Mouse (Mus musculus): Measurements from ENCODE around the gene Cilp. TPM values are rescaled to one million over a fixed set of nuclear protein-coding genes. Genes with fewer than 3 reads are reported as not detected.
"Not testable (repeated sequence)": the region's sequence is repeated elsewhere in the genome, so short reads cannot be mapped to it uniquely, and the experiment has no call there.

The Cilp gene
- not detected for polyA plus RNA-seq (2021)

DNA sequence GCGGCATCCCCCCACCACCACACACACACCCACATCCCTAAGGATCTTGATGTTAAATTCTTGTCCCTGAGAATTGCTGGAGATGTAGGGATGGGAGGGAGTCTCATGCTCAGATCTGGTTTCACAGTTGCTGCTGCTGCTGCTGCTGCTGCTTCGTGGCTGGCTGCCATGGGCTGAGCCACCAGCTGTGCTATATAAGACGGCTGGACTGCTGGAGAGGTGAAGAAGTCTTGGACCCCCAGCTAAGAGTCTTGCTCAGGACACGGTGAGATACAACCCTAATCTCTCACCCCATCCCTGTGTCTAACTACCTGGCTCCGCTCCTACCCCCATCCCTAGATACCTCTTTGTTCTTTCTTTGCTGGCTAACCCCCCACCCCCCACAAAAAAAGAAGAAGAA lies at the start of gene Cilp:
Gene Cilp, plus strand, starts transcription at position 222 of the 400 bp plus-strand sequence.
- in situ Hi-C loops (cut with MboI; ENCODE audit: low pct_unique_long_range_greater_than_20kb): no loop called here

DNA sequence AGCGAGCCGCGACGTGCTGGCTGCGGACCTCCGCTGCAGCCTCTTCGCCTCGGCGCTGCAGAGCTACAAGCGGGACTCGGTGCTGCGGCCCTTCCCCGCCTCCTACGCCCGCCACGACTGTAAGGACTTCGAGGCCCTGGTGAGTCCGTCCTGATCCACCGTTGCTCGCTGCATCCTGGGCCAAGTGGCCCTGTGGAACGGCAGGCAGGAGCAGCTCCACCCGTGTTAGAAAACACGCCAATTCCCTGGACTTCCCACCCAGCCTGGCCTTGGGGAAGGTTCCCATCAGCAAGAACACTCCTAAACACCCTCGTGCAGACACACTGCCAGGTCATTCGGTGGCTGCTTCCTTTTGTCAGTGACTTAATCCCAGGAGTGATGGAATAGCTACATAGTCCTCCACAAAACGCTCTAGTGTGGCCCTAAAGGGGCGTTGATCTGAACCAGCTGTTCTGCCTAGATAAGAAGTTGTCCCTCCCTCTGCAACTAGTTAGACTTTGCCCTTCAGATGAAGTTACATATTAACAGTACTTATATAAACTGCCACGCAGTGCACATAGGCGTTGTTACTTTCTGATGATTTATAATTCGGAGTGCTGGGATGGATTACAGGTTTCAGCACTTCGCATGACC lies 49.4 kb upstream of the Cilp start:
- TF ChIP-seq CTCF (IDR thresholded peaks at IDR 0.05): no peak
- POLR2A ChIA-PET: no interaction called here
- in situ Hi-C loops (cut with MboI; ENCODE audit: low pct_unique_long_range_greater_than_20kb): no loop called here
- no peak for ATAC-seq
- no peaks in the 10 kb centered on the region for H3K27me3 ChIP-seq
- CTCF ChIA-PET: interaction anchor here (0.8 to 2.2 kb wide), 4 partner anchors 11 to 19 kb away, joined by 3 to 10 read pairs (median 4); no protein-coding TSS in a partner anchor
- no peak for DNase-seq (ENCODE audit: low read depth, low spot score)

More for the DNA sequence above, at the start of gene Cilp:
- peaks cover under 1% of the 10 kb centered on the region for H3K27me3 ChIP-seq
- CTCF ChIA-PET: no interaction called here
- no peak for TF ChIP-seq CTCF (IDR thresholded peaks at IDR 0.05)
- no peak for ATAC-seq
- POLR2A ChIA-PET: no interaction called here
- no peak for DNase-seq (ENCODE audit: low read depth, low spot score)

DNA sequence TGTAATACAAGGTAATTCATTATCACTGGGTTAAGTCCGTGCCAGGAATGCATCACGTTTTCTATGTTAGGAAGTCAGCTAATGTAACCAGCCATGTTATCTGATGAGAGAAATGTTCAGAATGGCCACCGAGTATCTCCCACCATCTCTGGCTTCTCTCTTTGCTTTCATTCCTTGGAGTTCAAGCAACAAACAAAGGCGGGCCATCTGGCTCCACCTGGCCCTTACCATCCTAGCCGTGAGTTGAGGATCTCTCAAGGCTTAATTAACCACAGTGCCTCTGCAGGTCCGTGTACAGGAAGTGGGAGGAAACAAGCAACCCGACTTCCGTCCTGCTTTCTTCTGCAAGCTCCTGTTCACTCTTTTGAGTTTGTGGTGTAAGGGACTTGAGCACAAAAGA lies 48.0 kb upstream of the Cilp start:
- ChIA-PET POLR2A (no interaction called here), CTCF (no interaction called here)
- DNase-seq (ENCODE audit: low read depth, low spot score) (no peak), ATAC-seq (no peak)
- TF ChIP-seq CTCF (IDR thresholded peaks at IDR 0.05): no peak
- in situ Hi-C loops (cut with MboI; ENCODE audit: low pct_unique_long_range_greater_than_20kb): no loop called here
- H3K27me3 ChIP-seq: no peaks in the 10 kb centered on the region

DNA sequence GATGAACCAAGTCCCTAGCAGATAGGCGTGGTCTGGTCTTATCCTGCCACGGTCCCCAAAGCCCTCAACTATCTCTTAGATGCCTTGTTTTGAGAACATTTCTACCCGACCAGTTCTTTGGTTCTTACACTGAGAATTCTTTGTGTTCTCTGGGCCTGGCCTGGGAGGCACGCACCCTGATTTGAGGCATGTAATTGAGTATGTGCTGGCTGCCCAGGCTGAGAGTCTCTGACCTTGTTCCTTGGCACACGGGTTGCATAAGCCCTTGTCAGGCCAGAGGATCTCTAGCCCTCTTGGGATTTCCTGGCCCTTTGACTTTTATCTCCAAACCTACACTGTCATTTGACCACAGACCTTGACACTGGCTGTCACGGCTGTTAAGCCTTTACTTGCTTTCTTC lies 47.3 kb upstream of the Cilp start:
- in situ Hi-C loops (cut with MboI; ENCODE audit: low pct_unique_long_range_greater_than_20kb): no loop called here
- DNase-seq (ENCODE audit: low read depth, low spot score): no peak
- ChIA-PET CTCF (no interaction called here), POLR2A (no interaction called here)
- TF ChIP-seq CTCF (IDR thresholded peaks at IDR 0.05): no peak
- ATAC-seq: no peak
- no peaks in the 10 kb centered on the region for H3K27me3 ChIP-seq

DNA sequence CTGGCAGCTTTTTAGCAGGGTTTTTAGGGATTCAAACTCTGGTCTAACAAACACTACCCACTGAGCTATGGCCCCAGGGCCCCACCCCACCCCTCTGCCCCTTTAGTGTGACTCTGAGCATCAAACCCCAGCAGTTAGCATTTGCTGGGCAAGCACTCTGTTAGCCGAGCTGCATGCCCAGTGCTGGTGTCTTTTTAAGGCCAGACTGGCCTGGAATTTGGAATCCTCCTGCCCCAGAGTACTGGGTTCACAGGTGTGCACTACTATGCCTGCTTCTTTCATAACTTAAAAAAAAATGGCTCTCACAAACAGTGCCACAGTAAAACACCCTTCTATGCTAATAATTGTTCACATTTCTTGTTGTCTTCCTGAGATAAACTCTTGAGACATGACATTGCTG lies 46.1 kb upstream of the Cilp start:
- no peak for TF ChIP-seq CTCF (IDR thresholded peaks at IDR 0.05)
- ATAC-seq (no peak), DNase-seq (ENCODE audit: low read depth, low spot score) (no peak)
- H3K27me3 ChIP-seq: no peaks in the 10 kb centered on the region
- ChIA-PET POLR2A (no interaction called here), CTCF (no interaction called here)
- in situ Hi-C loops (cut with MboI; ENCODE audit: low pct_unique_long_range_greater_than_20kb): no loop called here

DNA sequence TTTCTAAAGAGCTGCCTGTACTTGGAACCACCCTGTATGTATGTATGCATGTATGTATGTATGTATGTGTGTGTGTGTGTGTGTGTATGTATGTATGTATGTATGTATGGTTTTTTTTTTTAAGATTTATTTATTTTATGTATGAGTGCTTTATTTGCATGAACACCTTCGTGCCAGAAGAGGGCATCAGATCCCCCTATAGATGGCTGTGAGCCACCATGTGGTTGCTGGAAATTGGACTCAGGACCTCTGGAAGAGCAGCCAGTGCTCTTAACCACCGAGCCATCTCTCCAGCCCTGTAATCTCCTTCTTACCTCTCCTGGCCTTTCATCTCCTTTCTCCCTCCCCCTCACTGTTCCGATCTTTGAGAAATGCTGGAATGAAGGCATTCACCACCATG lies 44.6 kb upstream of the Cilp start:
- DNase-seq (ENCODE audit: low read depth, low spot score); POLR2A ChIA-PET; CTCF ChIA-PET; ATAC-seq; H3K27me3 ChIP-seq: not testable (repeated sequence)
- peak; percentile 34 for TF ChIP-seq CTCF (IDR thresholded peaks at IDR 0.05)
- in situ Hi-C loops (cut with MboI; ENCODE audit: low pct_unique_long_range_greater_than_20kb): loop anchor here (10.0 kb wide), 1 partner anchor 204 kb away; the partner anchor contains the start of gene Slc51b

DNA sequence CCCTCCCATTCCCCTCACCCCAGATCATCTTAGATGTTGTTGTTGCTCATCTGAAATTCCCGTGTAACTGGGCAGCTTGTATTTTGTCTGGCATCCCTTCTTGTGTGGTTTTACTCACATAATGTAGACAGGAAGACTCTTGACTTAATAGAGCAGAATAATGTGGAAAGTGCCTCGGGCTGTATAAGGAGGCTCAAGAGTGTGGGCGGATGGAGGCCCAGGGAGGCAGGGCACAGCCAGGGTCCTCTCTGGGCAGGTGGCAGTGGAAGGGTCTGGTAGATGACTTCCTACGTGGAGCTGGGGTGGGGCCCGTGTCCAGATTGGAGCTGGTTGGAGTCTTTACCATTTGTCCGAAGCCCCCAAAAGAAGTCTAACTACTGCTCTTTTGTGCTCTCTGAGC lies 41.1 kb upstream of the Cilp start:
- in situ Hi-C loops (cut with MboI; ENCODE audit: low pct_unique_long_range_greater_than_20kb): loop anchor here (10.0 kb wide), 1 partner anchor 201 kb away; the partner anchor contains the start of gene Slc51b
- ATAC-seq (no peak), DNase-seq (ENCODE audit: low read depth, low spot score) (no peak)
- ChIA-PET POLR2A (no interaction called here), CTCF (interaction anchor here (1.2 kb wide), 1 partner anchor 69 kb away, joined by 3 read pairs; no protein-coding TSS in a partner anchor)
- no peaks in the 10 kb centered on the region for H3K27me3 ChIP-seq
- no peak for TF ChIP-seq CTCF (IDR thresholded peaks at IDR 0.05)

DNA sequence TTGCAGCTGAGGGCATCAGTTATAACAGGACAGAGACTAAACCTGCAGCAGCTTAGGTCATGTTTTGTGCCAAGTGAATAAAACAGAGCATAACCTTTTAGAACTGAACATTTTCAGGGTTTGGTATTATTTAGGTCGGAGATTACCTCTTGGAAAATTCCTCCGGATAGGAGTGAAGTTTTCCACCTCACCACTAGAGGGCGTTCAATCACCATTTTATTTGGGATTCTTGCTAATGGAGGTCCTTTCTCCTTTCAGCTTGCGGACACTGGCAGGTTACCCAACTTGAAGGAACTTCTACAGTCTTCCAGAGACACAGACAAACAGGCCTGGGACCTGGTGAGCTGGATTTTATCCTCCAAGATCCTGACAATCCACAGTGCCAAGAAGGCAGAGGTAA lies 39.2 kb upstream of the Cilp start:
- POLR2A ChIA-PET: no interaction called here
- ATAC-seq (no peak), DNase-seq (ENCODE audit: low read depth, low spot score) (no peak)
- in situ Hi-C loops (cut with MboI; ENCODE audit: low pct_unique_long_range_greater_than_20kb): loop anchor here (10.0 kb wide), 1 partner anchor 199 kb away; the partner anchor contains the start of gene Slc51b
- TF ChIP-seq CTCF (IDR thresholded peaks at IDR 0.05): peak; percentile 73
- CTCF ChIA-PET: interaction anchor here (0.7 to 2.8 kb wide), 5 partner anchors 10 to 91 kb away, joined by 3 to 19 read pairs (median 5); no protein-coding TSS in a partner anchor
- H3K27me3 ChIP-seq: no peaks in the 10 kb centered on the region

DNA sequence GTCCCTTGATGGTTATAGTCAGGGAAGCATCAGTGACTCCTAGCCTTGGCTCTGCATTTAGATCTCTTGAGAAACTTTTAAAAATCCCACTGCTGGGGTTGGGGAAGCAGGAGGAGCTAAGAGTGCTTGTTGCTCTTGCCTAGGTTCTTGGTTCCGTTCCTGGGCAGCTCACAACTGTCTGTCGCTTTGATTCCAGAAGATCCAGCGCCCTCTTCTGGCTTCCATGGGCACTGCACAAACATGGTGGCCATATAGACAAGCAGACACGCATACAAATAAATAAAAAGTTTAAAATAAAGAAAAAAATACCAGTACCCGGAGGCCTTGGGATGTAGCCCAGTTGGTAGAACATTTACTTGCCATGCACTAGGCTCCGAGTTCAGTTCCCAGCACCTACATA lies 34.7 kb upstream of the Cilp start:
- in situ Hi-C loops (cut with MboI; ENCODE audit: low pct_unique_long_range_greater_than_20kb): no loop called here
- ATAC-seq: no peak
- ChIA-PET POLR2A (no interaction called here), CTCF (interaction anchor here (2.3 kb wide), 1 partner anchor 33 kb away, joined by 7 read pairs; no protein-coding TSS in a partner anchor)
- no peak for TF ChIP-seq CTCF (IDR thresholded peaks at IDR 0.05)
- H3K27me3 ChIP-seq: no peaks in the 10 kb centered on the region
- DNase-seq (ENCODE audit: low read depth, low spot score): no peak

DNA sequence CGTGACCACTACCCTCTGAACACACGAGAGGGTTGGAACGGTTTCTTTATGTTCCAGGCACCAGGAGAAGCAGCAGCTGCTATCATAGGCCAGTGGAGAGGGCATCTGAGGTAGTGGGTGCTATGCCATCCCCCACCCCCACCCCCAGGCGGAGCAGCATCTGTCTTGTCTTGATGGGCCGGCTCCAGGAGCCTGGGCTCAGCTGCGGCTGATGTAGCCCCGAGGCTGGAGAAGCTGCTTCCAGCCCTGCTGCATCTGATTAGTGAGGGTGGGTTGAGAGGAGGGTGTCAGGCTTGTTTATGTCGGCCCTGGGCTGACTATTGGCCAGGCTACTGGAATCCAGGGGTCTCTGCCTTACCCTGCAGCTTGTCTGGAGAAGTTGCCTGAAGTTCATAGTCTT lies 33.7 kb upstream of the Cilp start:
- no peak for ATAC-seq
- no peaks in the 10 kb centered on the region for H3K27me3 ChIP-seq
- ChIA-PET CTCF (no interaction called here), POLR2A (no interaction called here)
- TF ChIP-seq CTCF (IDR thresholded peaks at IDR 0.05): no peak
- in situ Hi-C loops (cut with MboI; ENCODE audit: low pct_unique_long_range_greater_than_20kb): no loop called here
- DNase-seq (ENCODE audit: low read depth, low spot score): no peak

DNA sequence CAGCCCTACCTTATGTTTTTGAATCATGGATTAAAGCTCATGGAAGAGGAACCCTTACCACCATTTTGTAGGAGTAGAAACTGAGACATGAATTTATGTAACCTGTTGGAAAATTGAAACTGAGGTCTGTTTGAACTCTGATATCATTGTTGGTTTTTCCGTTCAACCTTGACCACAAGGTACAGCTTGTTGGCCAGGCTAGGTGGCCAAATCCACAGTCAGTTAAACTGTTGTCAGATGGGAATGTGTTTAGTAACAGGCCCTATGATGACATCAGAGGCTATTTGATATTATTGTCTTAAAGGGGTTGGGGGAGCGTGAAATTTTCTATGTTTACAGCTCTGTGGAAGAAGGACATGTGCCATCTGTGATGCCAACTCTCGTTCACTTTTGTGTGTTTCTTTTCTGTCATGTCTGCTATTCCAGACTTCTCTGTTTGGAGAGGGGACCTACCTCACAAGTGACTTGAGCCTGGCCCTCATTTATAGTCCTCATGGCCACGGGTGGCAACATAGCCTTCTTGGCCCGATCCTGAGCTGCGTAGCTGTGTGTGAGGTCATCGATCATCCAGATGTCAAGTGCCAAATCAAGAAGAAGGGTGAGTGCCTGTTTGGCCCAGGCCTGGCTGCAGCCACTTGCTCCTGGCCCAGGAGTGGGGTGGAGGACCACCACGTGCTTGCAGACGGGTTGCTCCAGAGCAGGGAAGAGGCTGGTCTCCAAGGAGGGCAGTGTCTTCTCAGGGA lies 31.6 kb upstream of the Cilp start:
- TF ChIP-seq CTCF (IDR thresholded peaks at IDR 0.05): no peak
- ChIA-PET POLR2A (interaction anchor here (0.5 to 0.6 kb wide), 3 partner anchors 32 to 528 kb away, joined by 3 to 4 read pairs (median 3); no protein-coding TSS in a partner anchor), CTCF (interaction anchor here (0.7 kb wide), 1 partner anchor 51 kb away, joined by 3 read pairs; no protein-coding TSS in a partner anchor)
- no peak for DNase-seq (ENCODE audit: low read depth, low spot score)
- in situ Hi-C loops (cut with MboI; ENCODE audit: low pct_unique_long_range_greater_than_20kb): no loop called here
- no peaks in the 10 kb centered on the region for H3K27me3 ChIP-seq
- ATAC-seq: peak; percentile 19

Data from Patski (cell line).